Mouse (Mus musculus): Measurements from ENCODE around the gene Tomm40l. TPM values are rescaled to one million over a fixed set of nuclear protein-coding genes. Genes with fewer than 3 reads are reported as not detected.
A peak's percentile ranks its signal among the peaks of the same experiment; 100 is the strongest.

The Tomm40l gene
- total RNA-seq (2021), result 10 to 100 TPM; 66.3 to 75.2 TPM
- long read RNA-seq, experiment 1, full-length matches to known transcripts, result 43 of 55 reads
- long read RNA-seq, experiment 1, partial matches to known transcripts, result 0 of 55 reads
- long read RNA-seq, experiment 1, other reads (novel, unspliced or antisense), result 12 of 55 reads
- long read RNA-seq, experiment 2, full-length matches to known transcripts, result 53 of 84 reads
- long read RNA-seq, experiment 2, partial matches to known transcripts, result 5 of 84 reads
- long read RNA-seq, experiment 2, other reads (novel, unspliced or antisense), result 26 of 84 reads

GRCm38 (mm10) chr1:171222238-171223155 is at the start of gene Tomm40l:
Tomm40l (minus strand) TSS chr1:171222514.
- DNase-seq (ENCODE audit: low spot score in 2 of 2), result peak; percentile 91 to 98

GRCm38 (mm10) chr1:171272086-171272485 is 49.8 kb upstream of the Tomm40l start:
- no peak for DNase-seq (ENCODE audit: low spot score in 2 of 2)

GRCm38 (mm10) chr1:171271622-171272021 is 49.3 kb upstream of the Tomm40l start:
- DNase-seq (ENCODE audit: low spot score in 2 of 2), result no peak

GRCm38 (mm10) chr1:171271196-171271595 is 48.9 kb upstream of the Tomm40l start:
- DNase-seq (ENCODE audit: low spot score in 2 of 2), result no peak

- no peak for DNase-seq (ENCODE audit: low spot score in 2 of 2)
These were observed 48.2 kb upstream of the Tomm40l start for GRCm38 (mm10) chr1:171270573-171270900.

GRCm38 (mm10) chr1:171269848-171270572 is 47.7 kb upstream of the Tomm40l start, which contains the start of gene B4galt3:
B4galt3 (plus strand) TSS chr1:171270328.
- peak; percentile 94 to 96 for DNase-seq (ENCODE audit: low spot score in 2 of 2)

- no peak for DNase-seq (ENCODE audit: low spot score in 2 of 2)
These were observed 46.0 kb upstream of the Tomm40l start for GRCm38 (mm10) chr1:171268341-171268740.

GRCm38 (mm10) chr1:171265971-171266744 is 43.8 kb upstream of the Tomm40l start:
- no peak for DNase-seq (ENCODE audit: low spot score in 2 of 2)

GRCm38 (mm10) chr1:171263666-171264461 is 41.5 kb upstream of the Tomm40l start:
- no peak for DNase-seq (ENCODE audit: low spot score in 2 of 2)

GRCm38 (mm10) chr1:171263185-171263611 is 40.9 kb upstream of the Tomm40l start:
- peak in 1 of 2 experiments; percentile 87 for DNase-seq (ENCODE audit: low spot score in 2 of 2)

- peak; percentile 83 to 95 for DNase-seq (ENCODE audit: low spot score in 2 of 2)
These were observed 40.3 kb upstream of the Tomm40l start for GRCm38 (mm10) chr1:171262594-171263130.

- DNase-seq (ENCODE audit: low spot score in 2 of 2), result no peak
These were observed 38.0 kb upstream of the Tomm40l start for GRCm38 (mm10) chr1:171260316-171260715.

- no peak for DNase-seq (ENCODE audit: low spot score in 2 of 2)
These were observed 36.6 kb upstream of the Tomm40l start for GRCm38 (mm10) chr1:171258921-171259320.

GRCm38 (mm10) chr1:171257781-171258180 is 35.5 kb upstream of the Tomm40l start:
- DNase-seq (ENCODE audit: low spot score in 2 of 2), result no peak

- DNase-seq (ENCODE audit: low spot score in 2 of 2), result peak; percentile 50 to 64
These were observed 34.7 kb upstream of the Tomm40l start for GRCm38 (mm10) chr1:171256937-171257548.

GRCm38 (mm10) chr1:171256095-171256818 is 33.9 kb upstream of the Tomm40l start:
- DNase-seq (ENCODE audit: low spot score in 2 of 2), result no peak

- no peak for DNase-seq (ENCODE audit: low spot score in 2 of 2)
These were observed 30.1 kb upstream of the Tomm40l start for GRCm38 (mm10) chr1:171252415-171252814.

GRCm38 (mm10) chr1:171251594-171252324 is 29.4 kb upstream of the Tomm40l start:
- DNase-seq (ENCODE audit: low spot score in 2 of 2), result no peak
